Mouse (Mus musculus) brain, embryonic 14.5 days (tissue): Measurements from ENCODE around the gene Gh.

Source experiments
- CTCF ChIP-seq: fragments of 200-500 bp; IDR thresholded peaks from 2 replicates; pipeline ENCODE4 v1.5.1; 2012; ENCODE audit warnings: inconsistent platforms, mild to moderate bottlenecking, moderate library complexity, borderline replicate concordance; ENCODE audit not compliant: insufficient read depth, insufficient read length; ENCODE audit errors: extremely low read depth
- POLR2A ChIP-seq: fragments of 200-500 bp; IDR thresholded peaks from 2 replicates; pipeline ENCODE4 v1.6.1; 2012; ENCODE audit warnings: mild to moderate bottlenecking, inconsistent platforms, borderline replicate concordance; ENCODE audit not compliant: poor library complexity, insufficient read depth, insufficient read length, severe bottlenecking; ENCODE audit errors: extremely low read depth

DNA sequence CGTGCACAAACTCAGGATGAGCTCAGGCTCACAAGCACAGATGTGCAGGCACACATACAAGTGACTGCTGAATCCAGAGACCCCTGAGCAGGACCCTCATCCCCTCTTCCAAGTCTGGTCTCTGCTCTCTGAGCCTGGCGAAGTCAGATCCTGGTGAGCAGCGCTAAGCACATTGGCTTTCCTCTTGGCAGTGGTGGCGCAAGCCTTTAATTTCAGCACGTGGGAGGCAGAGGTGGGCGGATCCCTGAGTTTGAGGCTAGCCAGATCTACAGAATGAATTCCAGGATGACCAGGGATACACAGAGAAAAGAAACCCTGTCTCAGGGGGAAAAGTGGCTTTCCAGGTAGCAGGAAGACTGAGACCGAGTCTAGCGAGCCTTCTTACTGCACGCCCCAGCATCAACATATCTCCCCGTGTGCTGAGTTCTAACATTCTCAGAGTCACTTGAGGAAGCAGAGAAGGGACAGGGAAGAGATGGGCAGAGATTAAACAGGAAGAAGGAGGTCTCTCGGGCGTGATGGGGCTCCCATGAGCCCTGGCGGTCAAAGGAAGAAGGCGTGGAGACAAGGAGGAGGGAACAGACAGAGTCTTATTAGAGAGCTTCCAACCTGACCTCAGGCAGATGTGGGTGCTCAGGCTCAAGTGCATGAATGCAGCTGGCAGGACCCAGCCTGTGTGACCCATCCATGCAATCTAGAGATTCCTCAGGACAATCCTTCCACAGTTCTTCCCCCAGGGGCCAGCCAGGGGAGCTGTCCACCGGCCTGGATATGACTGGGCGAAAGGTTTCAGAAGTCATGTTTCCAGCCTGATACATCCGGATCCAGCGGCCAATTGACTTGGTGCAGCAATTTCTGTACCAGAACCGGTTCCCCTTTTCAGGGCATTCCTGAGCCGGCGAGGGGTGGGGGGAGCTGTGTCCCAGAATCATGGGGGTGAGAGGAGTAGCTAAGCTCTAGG lies 17.0 kb upstream of the Gh start:
- TF ChIP-seq POLR2A = no peak
- no peak for TF ChIP-seq CTCF
